Mouse (Mus musculus) forebrain, embryonic 12.5 days (tissue): ENCODE measurements around the gene As3mt. TPM values are rescaled to one million over a fixed set of nuclear protein-coding genes. Genes with fewer than 3 reads are reported as not detected.
A peak's percentile ranks its signal among the peaks of the same experiment; 100 is the strongest.

Experiments
- ATAC-seq: fragments of 200-750 bp; cut with Nextera tagmentation; 2 replicates; pipeline ENCODE4 v1.8.0; 2017; ENCODE audit warnings: moderate TSS enrichment; ENCODE audit not compliant: low FRiP score
- H3K27ac ChIP-seq: fragments of 300-500 bp; sonication (generic); 2 replicates; pipeline ENCODE4 v1.5.1; 2016; ENCODE audit warnings: mild to moderate bottlenecking
- H3K27me3 ChIP-seq: fragments of 300-500 bp; sonication (generic); 2 replicates; pipeline ENCODE4 v1.6.1; 2016; ENCODE audit warnings: mild to moderate bottlenecking
- H3K36me3 ChIP-seq: fragments of 300-500 bp; sonication (generic); replicated peaks from 2 replicates; pipeline ENCODE4 v1.6.1; 2016; ENCODE audit warnings: mild to moderate bottlenecking
- H3K4me1 ChIP-seq: fragments of 300-500 bp; sonication (generic); 2 replicates; pipeline ENCODE4 v1.6.1; 2016
- H3K4me2 ChIP-seq: fragments of 300-500 bp; sonication (generic); 2 replicates; pipeline ENCODE4 v1.6.1; 2016; ENCODE audit warnings: mild to moderate bottlenecking, moderate library complexity
- H3K4me3 ChIP-seq: fragments of 300-500 bp; sonication (generic); replicated peaks from 2 replicates; pipeline ENCODE4 v1.5.1; 2016; ENCODE audit warnings: mild to moderate bottlenecking
- H3K9ac ChIP-seq: fragments of 300-500 bp; sonication (generic); 2 replicates; pipeline ENCODE4 v1.6.1; 2016; ENCODE audit warnings: mild to moderate bottlenecking
- H3K9me3 ChIP-seq: fragments of 300-500 bp; sonication (generic); 2 replicates; pipeline ENCODE4 v1.6.1; 2016
- WGBS: fragments of 180-500 bp; shearing (Covaris S2); methylation state at CpG from one replicate; pipeline ENCODE4 v1.1.7; 2016; 5-methylcytosine and 5-hydroxymethylcytosine counted together
- polyA plus RNA-seq: library from polyadenylated mRNA; unstranded; fragments of >200 nt; fragmentation: Nextera tagmentation; extraction: Ambion mirVana; gene quantifications from 2 replicates; pipeline ENCODE4 v1.2.1, GENCODE M21; 2016

Gene As3mt
- polyA plus RNA-seq, 1 experiment from 2014 or later: 17.7 TPM

- H3K9ac ChIP-seq: no peak overlapping the region
- ATAC-seq: peak; percentile 71
- no peaks in the 10 kb centered on the region for H3K9me3 ChIP-seq
- no peaks in the 10 kb centered on the region for H3K36me3 ChIP-seq
- peak overlapping the region; percentile 96 for H3K4me2 ChIP-seq
- 18% methylated on average over 29 of the region's 29 CpGs for WGBS
- peaks cover 40% of the 10 kb centered on the region for H3K27me3 ChIP-seq
- peaks cover 30% of the 10 kb centered on the region for H3K4me1 ChIP-seq
- peak overlapping the region; percentile 69 for H3K27ac ChIP-seq
- H3K4me3 ChIP-seq: peak overlapping the region; percentile 84
These were observed 53.3 kb downstream of the As3mt start for GRCm38 (mm10) chr19:46760375-46761160.

DNA sequence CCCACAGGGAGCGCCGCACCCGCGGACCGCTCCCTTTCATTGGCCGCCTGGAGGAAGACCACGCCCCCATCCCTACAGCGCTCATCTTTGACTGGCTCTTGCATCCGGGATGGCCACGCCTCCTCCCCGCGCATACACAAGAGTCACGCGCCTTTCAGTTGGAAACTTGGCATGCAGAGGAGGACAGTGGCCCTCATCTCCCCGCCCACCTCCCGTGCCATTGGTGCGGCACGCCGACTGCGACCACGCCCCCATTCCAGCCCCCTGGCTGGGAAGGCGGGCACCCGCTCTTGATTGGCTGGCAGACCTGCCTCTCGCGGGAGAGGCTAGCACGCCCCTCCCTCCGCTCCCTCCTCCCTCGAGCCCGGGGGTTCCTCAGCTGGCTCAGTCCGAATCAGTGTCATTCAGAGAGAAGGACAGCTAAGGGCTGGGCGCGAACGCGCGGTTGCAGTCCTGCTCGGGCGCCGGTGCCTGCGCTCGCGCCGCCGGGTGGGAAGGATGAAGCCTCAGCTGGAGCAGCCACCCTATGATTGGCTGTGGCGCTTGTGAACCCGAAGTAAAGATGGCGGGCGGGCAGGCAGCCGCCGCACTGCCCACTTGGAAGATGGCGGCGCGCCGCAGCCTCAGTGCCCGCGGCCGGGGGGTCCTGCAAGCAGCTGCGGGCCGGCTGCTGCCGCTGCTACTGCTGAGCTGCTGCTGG lies 54.1 kb downstream of the As3mt start, which contains the start of gene Cnnm2:
Gene Cnnm2 (plus strand): TSS at position 350 of the 700 bp plus-strand sequence.
- WGBS: under 1% methylated on average over 59 of the region's 59 CpGs
- H3K4me1 ChIP-seq: peaks cover 36% of the 10 kb centered on the region
- peak; percentile 98 for ATAC-seq

GRCm38 (mm10) chr19:46761971-46762290 lies 54.7 kb downstream of the As3mt start:
- under 1% methylated on average over 36 of the region's 36 CpGs for WGBS
- Histone ChIP-seq H3K4me1 (peaks cover 38% of the 10 kb centered on the region), H3K9me3 (no peaks in the 10 kb centered on the region), H3K4me2 (peak overlapping the region; percentile 96), H3K4me3 (peak overlapping the region; percentile 84), H3K36me3 (no peaks in the 10 kb centered on the region), H3K27me3 (peaks cover 40% of the 10 kb centered on the region), H3K9ac (peak overlapping the region; percentile 76), H3K27ac (peak overlapping the region; percentile 86)
- peak; percentile 10 for ATAC-seq

More for the DNA sequence above, 54.1 kb downstream of the As3mt start, which contains the start of gene Cnnm2:
- H3K9ac ChIP-seq: peak within 1 kb of the TSS; percentile 76
- no peaks in the 10 kb centered on the region for H3K9me3 ChIP-seq
- H3K36me3 ChIP-seq: no peaks in the 10 kb centered on the region
- H3K4me2 ChIP-seq: peak within 1 kb of the TSS; percentile 96
- peak within 1 kb of the TSS; percentile 86 for H3K27ac ChIP-seq
- peaks cover 40% of the 10 kb centered on the region for H3K27me3 ChIP-seq
- peak within 1 kb of the TSS; percentile 84 for H3K4me3 ChIP-seq

DNA sequence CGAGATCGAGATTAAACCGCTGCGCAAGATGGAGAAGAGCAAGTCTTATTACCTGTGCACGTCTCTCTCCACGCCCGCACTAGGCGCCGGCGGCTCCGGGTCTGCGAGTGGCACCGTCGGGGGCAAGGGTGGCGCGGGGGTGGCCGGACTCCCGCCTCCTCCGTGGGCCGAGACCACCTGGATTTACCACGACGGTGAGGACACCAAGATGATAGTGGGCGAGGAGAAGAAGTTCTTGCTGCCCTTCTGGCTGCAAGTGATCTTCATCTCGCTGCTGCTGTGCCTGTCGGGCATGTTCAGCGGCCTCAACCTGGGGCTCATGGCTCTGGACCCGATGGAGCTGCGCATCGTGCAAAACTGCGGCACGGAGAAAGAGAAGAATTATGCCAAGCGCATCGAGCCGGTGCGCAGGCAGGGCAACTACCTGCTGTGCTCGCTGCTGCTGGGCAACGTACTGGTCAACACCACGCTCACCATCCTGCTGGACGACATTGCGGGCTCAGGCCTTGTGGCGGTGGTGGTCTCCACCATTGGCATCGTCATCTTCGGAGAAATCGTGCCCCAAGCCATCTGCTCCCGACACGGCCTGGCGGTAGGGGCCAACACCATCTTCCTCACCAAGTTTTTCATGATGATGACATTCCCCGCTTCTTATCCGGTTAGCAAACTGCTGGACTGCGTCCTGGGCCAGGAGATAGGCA lies 55.2 kb downstream of the As3mt start:
- no peaks in the 10 kb centered on the region for H3K9me3 ChIP-seq
- WGBS: 1% methylated on average over 50 of the region's 50 CpGs
- peak overlapping the region; percentile 96 for H3K4me2 ChIP-seq
- H3K9ac ChIP-seq: peak overlapping the region; percentile 76
- peak overlapping the region; percentile 84 for H3K4me3 ChIP-seq
- H3K36me3 ChIP-seq: no peaks in the 10 kb centered on the region
- H3K4me1 ChIP-seq: peaks cover 38% of the 10 kb centered on the region
- no peak for ATAC-seq
- H3K27ac ChIP-seq: peak overlapping the region; percentile 86; the same call in 1 of the 2 replicates
- peaks cover 40% of the 10 kb centered on the region for H3K27me3 ChIP-seq

DNA sequence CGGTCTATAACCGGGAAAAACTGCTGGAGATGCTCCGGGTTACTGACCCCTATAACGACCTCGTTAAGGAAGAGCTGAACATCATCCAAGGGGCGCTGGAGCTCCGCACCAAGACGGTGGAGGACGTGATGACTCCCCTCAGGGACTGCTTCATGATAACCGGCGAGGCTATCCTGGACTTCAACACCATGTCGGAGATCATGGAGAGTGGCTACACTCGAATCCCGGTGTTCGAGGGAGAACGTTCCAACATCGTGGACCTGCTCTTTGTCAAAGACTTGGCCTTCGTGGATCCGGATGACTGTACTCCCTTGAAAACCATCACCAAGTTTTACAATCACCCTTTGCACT lies 55.7 kb downstream of the As3mt start:
- Histone ChIP-seq H3K9me3 (no peaks in the 10 kb centered on the region), H3K9ac (no peak overlapping the region; the same call in 1 of the 2 replicates), H3K4me1 (peaks cover 38% of the 10 kb centered on the region), H3K4me2 (peak overlapping the region; percentile 96), H3K27me3 (peaks cover 40% of the 10 kb centered on the region), H3K4me3 (peak overlapping the region; percentile 84), H3K27ac (no peak overlapping the region), H3K36me3 (no peaks in the 10 kb centered on the region)
- WGBS: 1% methylated on average over 19 of the region's 19 CpGs
- ATAC-seq: no peak

- 14% methylated on average over 7 of the region's 7 CpGs for WGBS
- ATAC-seq: no peak
These were observed 56.1 kb downstream of the As3mt start for GRCm38 (mm10) chr19:46763356-46763755.

GRCm38 (mm10) chr19:46763932-46764762 lies 56.9 kb downstream of the As3mt start:
- no peak overlapping the region for H3K27ac ChIP-seq
- peak overlapping the region; percentile 14; the same call in 1 of the 2 replicates for H3K4me3 ChIP-seq
- 53% methylated on average over 12 of the region's 12 CpGs for WGBS
- peaks cover 33% of the 10 kb centered on the region for H3K27me3 ChIP-seq
- no peak overlapping the region for H3K9ac ChIP-seq
- no peaks in the 10 kb centered on the region for H3K9me3 ChIP-seq
- peaks cover 38% of the 10 kb centered on the region for H3K4me1 ChIP-seq
- no peak for ATAC-seq
- H3K4me2 ChIP-seq: peak overlapping the region; percentile 96
- no peaks in the 10 kb centered on the region for H3K36me3 ChIP-seq

More at GRCm38 (mm10) chr19:46763356-46763755, 56.1 kb downstream of the As3mt start:
- Histone ChIP-seq H3K4me3 (peak overlapping the region; percentile 84), H3K4me2 (peak overlapping the region; percentile 96), H3K27me3 (peaks cover 40% of the 10 kb centered on the region), H3K9me3 (no peaks in the 10 kb centered on the region), H3K9ac (no peak overlapping the region), H3K4me1 (peaks cover 38% of the 10 kb centered on the region), H3K27ac (no peak overlapping the region), H3K36me3 (no peaks in the 10 kb centered on the region)

- WGBS: 52% methylated on average over 9 of the region's 9 CpGs
- H3K4me1 ChIP-seq: peaks cover 38% of the 10 kb centered on the region
- no peak overlapping the region for H3K9ac ChIP-seq
- no peak overlapping the region for H3K27ac ChIP-seq
- H3K9me3 ChIP-seq: no peaks in the 10 kb centered on the region
- no peaks in the 10 kb centered on the region for H3K36me3 ChIP-seq
- peak overlapping the region; percentile 96 for H3K4me2 ChIP-seq
- H3K4me3 ChIP-seq: peak overlapping the region; percentile 14; the same call in 1 of the 2 replicates
- ATAC-seq: no peak
- peaks cover 35% of the 10 kb centered on the region for H3K27me3 ChIP-seq
These were observed 57.5 kb downstream of the As3mt start for GRCm38 (mm10) chr19:46764763-46765117.

- Histone ChIP-seq H3K9ac (no peak overlapping the region), H3K4me3 (no peak overlapping the region), H3K27ac (no peak overlapping the region), H3K36me3 (no peaks in the 10 kb centered on the region), H3K27me3 (peaks cover 35% of the 10 kb centered on the region), H3K9me3 (no peaks in the 10 kb centered on the region), H3K4me2 (no peak overlapping the region), H3K4me1 (peaks cover 36% of the 10 kb centered on the region)
- WGBS: 70% methylated on average over 5 of the region's 5 CpGs
- no peak for ATAC-seq
These were observed 58.9 kb downstream of the As3mt start for GRCm38 (mm10) chr19:46766125-46766524.

GRCm38 (mm10) chr19:46769759-46770158 lies 62.5 kb downstream of the As3mt start:
- H3K27me3 ChIP-seq: peaks cover 10% of the 10 kb centered on the region; the same call in 1 of the 2 replicates
- 88% methylated on average over 11 of the region's 11 CpGs for WGBS
- H3K4me2 ChIP-seq: no peak overlapping the region
- no peak overlapping the region for H3K4me3 ChIP-seq
- H3K27ac ChIP-seq: no peak overlapping the region
- no peak for ATAC-seq
- H3K36me3 ChIP-seq: no peaks in the 10 kb centered on the region
- peaks cover 19% of the 10 kb centered on the region; the same call in 1 of the 2 replicates for H3K4me1 ChIP-seq
- H3K9me3 ChIP-seq: no peaks in the 10 kb centered on the region
- no peak overlapping the region for H3K9ac ChIP-seq

DNA sequence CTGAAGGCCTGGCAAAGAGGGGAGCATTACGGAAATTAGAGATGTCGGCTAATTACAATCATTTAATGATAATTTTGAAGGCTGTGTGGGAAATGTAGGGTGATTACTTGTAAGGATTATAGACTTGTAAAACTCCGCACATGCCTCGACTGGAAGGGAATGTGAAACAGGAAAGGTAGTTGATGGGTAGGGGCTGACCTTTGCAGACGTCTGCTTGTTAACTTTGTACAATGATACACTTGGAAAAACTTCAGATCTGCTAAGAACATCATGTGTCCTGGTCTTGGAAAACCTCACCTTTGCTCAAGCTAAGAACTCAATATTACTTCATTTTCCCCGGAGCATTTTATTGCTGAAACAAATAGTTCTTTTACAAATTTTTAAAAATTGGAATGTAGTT lies 64.5 kb downstream of the As3mt start:
- no peak for ATAC-seq
- H3K36me3 ChIP-seq: no peaks in the 10 kb centered on the region

More for the DNA sequence above, 64.5 kb downstream of the As3mt start:
- Histone ChIP-seq H3K9ac (no peak overlapping the region), H3K9me3 (no peaks in the 10 kb centered on the region), H3K4me1 (peaks cover 5% of the 10 kb centered on the region; the same call in 1 of the 2 replicates), H3K4me3 (no peak overlapping the region), H3K27me3 (0 out of 2 replicates have a peak, but pooled peaks cover 8% of the 10 kb centered on the region), H3K4me2 (no peak overlapping the region), H3K27ac (no peak overlapping the region)
- WGBS: 78% methylated on average over 6 of the region's 6 CpGs
